Mouse (Mus musculus) neural tube, postnatal 0 days (tissue): ENCODE measurements around the gene Aicda. TPM values are rescaled to one million over a fixed set of nuclear protein-coding genes. Genes with fewer than 3 reads are reported as not detected.

Source experiments
- polyA plus RNA-seq: library from polyadenylated mRNA; unstranded; fragments of >200 nt; fragmentation: Nextera tagmentation; extraction: Ambion mirVana; gene quantifications from 2 replicates; pipeline ENCODE4 v1.2.1, GENCODE M21; 2015

Aicda gene
- 0.15 and 0.43 TPM in 2 replicates for polyA plus RNA-seq

DNA sequence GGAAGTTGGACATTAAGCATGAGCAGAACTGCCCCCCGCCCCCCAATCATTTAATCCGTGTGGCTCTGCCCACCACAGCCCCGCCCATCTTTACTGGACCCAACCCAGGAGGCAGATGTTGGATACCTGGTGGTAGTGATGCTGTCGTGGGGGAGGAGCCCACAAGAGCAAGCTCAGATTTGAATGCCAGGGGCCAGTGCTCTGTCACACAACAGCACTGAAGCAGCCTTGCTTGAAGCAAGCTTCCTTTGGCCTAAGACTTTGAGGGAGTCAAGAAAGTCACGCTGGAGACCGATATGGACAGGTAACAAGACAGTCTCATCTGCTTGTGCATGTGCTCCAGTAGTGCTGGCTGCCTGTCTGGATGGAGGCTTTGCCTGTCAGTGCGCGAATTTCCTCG is at the start of gene Aicda:
Aicda (plus strand) TSS at position 196 of the 400 bp plus-strand sequence.

GRCm38 (mm10) chr6:122505545-122505944 is 48.1 kb upstream of the Aicda start, which contains the start of gene Mfap5:
TSS of gene Mfap5 (plus strand) at chr6:122505845.

DNA sequence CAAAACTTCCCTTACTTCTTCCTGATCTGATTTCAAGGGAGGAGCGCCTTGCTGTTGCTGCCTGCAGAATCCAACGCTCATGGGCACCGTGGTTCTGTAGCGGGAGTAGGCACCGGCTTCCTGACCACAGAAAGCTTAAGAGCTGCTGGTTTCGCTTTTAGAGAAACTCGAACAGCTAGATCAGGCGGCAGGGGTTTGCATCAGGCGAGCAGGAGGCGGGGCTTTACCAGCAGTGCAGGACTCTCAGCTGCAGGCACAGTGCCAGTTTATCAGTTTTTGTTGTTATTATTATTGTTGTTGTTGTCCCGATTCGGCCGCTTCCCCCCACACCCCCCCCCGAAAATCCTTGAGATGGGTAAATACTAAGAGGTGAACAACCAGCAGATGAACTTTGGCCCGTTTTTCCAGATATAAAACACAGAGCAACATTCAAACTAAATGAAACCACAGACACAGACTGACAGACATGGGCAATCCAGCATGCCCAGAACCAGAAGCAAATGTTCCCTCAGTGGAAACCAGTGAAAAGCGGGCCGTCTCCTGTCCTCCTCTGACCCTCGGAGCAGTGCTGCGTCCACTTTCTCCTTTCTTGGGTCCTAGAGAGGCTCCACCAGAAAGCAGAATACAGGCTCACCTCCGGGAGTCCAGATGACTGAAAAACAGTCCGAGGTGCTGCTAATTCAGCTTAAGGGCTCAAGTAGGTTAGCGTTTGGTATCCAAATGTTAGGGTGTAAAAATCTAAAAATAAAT is 48.8 kb downstream of the Aicda start, which contains the start of gene Apobec1:
Apobec1 (minus strand) TSS at position 203 of the 750 bp plus-strand sequence.

GRCm38 (mm10) chr6:122609771-122610170 is 56.2 kb downstream of the Aicda start, which contains the start of gene Gdf3:
TSS of gene Gdf3 (minus strand) at chr6:122610087.

Other genes with a start within 250 kb of the Aicda start
- gene M6pr, start 245.1 kb upstream of the Aicda start, polyA plus RNA-seq: 48.1 and 49.9 TPM in 2 replicates
- gene Phc1, start 213.2 kb upstream of the Aicda start, polyA plus RNA-seq: 19.5 and 21.6 TPM in 2 replicates
- 86.5 and 87.8 TPM in 2 replicates for gene Rimklb, start 55.0 kb upstream of the Aicda start, polyA plus RNA-seq
- 41.0 and 72.5 TPM in 2 replicates for gene Mfap5, start 48.0 kb upstream of the Aicda start, polyA plus RNA-seq
- 2.7 and 3.9 TPM in 2 replicates for gene Apobec1, start 48.6 kb downstream of the Aicda start, polyA plus RNA-seq
- 0.10 TPM in 1 of 2 replicates, not detected in the other for gene Gdf3, start 56.3 kb downstream of the Aicda start, polyA plus RNA-seq
- gene Dppa3, start 72.6 kb downstream of the Aicda start, polyA plus RNA-seq: not detected in 2 replicates
- 0.11 and 0.14 TPM in 2 replicates for gene Nanog, start 153.7 kb downstream of the Aicda start, polyA plus RNA-seq
- gene Slc2a3, start 247.8 kb downstream of the Aicda start, polyA plus RNA-seq: 51.8 and 54.6 TPM in 2 replicates